8 mouse cellular contexts compared by ENCODE assay signal in the genomic region with DNA sequence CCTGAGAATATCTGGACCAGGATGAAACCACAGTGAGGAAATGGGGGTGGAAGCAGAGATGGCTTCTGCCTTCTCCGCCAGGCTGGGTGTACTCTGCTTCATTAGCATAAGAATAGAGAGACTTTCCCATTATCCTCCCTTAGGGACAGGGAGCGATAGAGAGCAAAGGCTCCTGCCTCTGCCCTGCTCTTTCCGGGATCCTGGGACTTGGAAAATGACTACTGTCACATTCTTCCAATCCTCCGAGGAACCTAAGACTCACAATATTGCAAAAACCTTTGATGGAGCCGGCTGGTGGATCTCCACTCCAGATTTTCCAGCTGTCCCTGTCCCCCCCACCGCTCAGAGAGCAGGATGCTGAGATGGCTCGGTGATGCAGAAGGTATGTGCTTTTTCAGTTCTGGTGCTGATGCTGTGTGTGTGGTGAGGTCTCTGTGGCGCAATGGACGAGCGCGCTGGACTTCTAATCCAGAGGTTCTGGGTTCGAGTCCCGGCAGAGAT. TPM values are rescaled to one million over a fixed set of nuclear protein-coding genes. Genes with fewer than 3 reads are reported as not detected.
DNase-seq lines count a peak whose midpoint lies in the region; TF ChIP-seq lines count a peak whose summit lies in the region.

No protein-coding gene starts in this region.

- no peak overlapping the region for H3K27ac ChIP-seq in heart, embryonic 10.5 days
- no peak overlapping the region for H3K27ac ChIP-seq in thymus, adult 2 months (ENCODE audit: control insufficient read depth, insufficient read depth, low read length)

- TF ChIP-seq CTCF in thymus, adult 2 months (IDR thresholded peaks at IDR 0.05; ENCODE audit: borderline replicate concordance, control insufficient read depth, extremely low read depth, insufficient read depth, low read length, poor library complexity): no peak

- DNase-seq in heart, embryonic 10.5 days (ENCODE audit: low spot score): peak; percentile 75
- no peak for DNase-seq in heart, adult 9 months (ENCODE audit: low spot score in 2 of 2)
- peak; percentile 97 to 99 for DNase-seq in cerebellum, postnatal 25 days
- peak; percentile 96 for DNase-seq in frontal cortex, postnatal 25 days (ENCODE audit: low spot score in 2 of 2)
- peak; percentile 91 to 97 for DNase-seq in left cerebral cortex, adult 9 months (ENCODE audit: low spot score in 2 of 2)
- DNase-seq in retina, postnatal 1 day: peak; percentile 92
- no peak for DNase-seq in thymus, adult 2 months
- DNase-seq in urinary bladder, postnatal 14 days (ENCODE audit: low spot score): no peak

- H3K27me3 ChIP-seq in heart, embryonic 10.5 days (ENCODE audit: insufficient read depth, poor library complexity, severe bottlenecking): no peaks in the 10 kb centered on the region
- H3K27me3 ChIP-seq in thymus, adult 2 months (ENCODE audit: control insufficient read depth, insufficient read depth, low read length): no peaks in the 10 kb centered on the region

- H3K9me3 ChIP-seq in heart, embryonic 10.5 days: no peaks in the 10 kb centered on the region

- H3K36me3 ChIP-seq in heart, embryonic 10.5 days: no peaks in the 10 kb centered on the region
- no peaks in the 10 kb centered on the region for H3K36me3 ChIP-seq in thymus, adult 2 months (ENCODE audit: control insufficient read depth, insufficient read depth, low read length)

- H3K4me1 ChIP-seq in heart, embryonic 10.5 days: peaks cover 6% of the 10 kb centered on the region; the same call in 1 of the 2 replicates
- no peaks in the 10 kb centered on the region for H3K4me1 ChIP-seq in thymus, adult 2 months (replicated peaks; ENCODE audit: control insufficient read depth, insufficient read depth, low read length)

- 9% methylated on average over 13 of the region's 13 CpGs for WGBS in heart, embryonic 10.5 days
- 23% methylated on average over 13 of the region's 13 CpGs for whole genome bisulfite sequencing in thymus, adult 2 months

- peak overlapping the region; percentile 33 for H3K4me3 ChIP-seq in heart, embryonic 10.5 days
- H3K4me3 ChIP-seq in thymus, adult 2 months (ENCODE audit: control insufficient read depth, insufficient read depth, low read length): no peak overlapping the region

- TF ChIP-seq POLR2A in thymus, adult 2 months (IDR thresholded peaks at IDR 0.05; ENCODE audit: control insufficient read depth, extremely low read depth, insufficient read depth, low read length, poor library complexity): no peak

RNA-seq across cellular contexts. Expression of gene Cadm3, which starts 22.5 kb away (rescaled TPM):
- polyA plus RNA-seq in heart, embryonic 10.5 days (2016; fragmentation: Nextera tagmentation; extraction: Ambion mirVana): 1.2 and 1.3 TPM in 2 replicates
- 5.9 and 6.8 TPM in 2 replicates for polyA plus RNA-seq in thymus, adult 2 months (2012; rRNA removed)

RNA-seq across cellular contexts. Expression of gene Aim2, which starts 39.3 kb away (rescaled TPM):
- 1.3 and 1.5 TPM in 2 replicates for polyA plus RNA-seq in heart, embryonic 10.5 days (2016; fragmentation: Nextera tagmentation; extraction: Ambion mirVana)
- 6.5 and 7.4 TPM in 2 replicates for polyA plus RNA-seq in thymus, adult 2 months (2012; rRNA removed)

RNA-seq across cellular contexts. Expression of gene Ackr1, which starts 56.4 kb away (rescaled TPM):
- polyA plus RNA-seq in heart, embryonic 10.5 days (2016; fragmentation: Nextera tagmentation; extraction: Ambion mirVana): 1.8 and 1.9 TPM in 2 replicates
- polyA plus RNA-seq in thymus, adult 2 months (2012; rRNA removed): 6.6 and 8.7 TPM in 2 replicates

Comparison
In these comparisons a context has a peak if more than half of its experiments do, and no peak if none do; other contexts are left out.
1. DNase-seq: peak in heart, embryonic 10.5 days (single experiment), cerebellum, postnatal 25 days (2 of 2), frontal cortex, postnatal 25 days (2 of 2), left cerebral cortex, adult 9 months (2 of 2) and retina, postnatal 1 day (single experiment); none in heart, adult 9 months (0 of 2), thymus, adult 2 months (single experiment) and urinary bladder, postnatal 14 days (single experiment).